Mouse (Mus musculus) hindbrain, embryonic 14.5 days (tissue): ENCODE data around the gene Prkag3. TPM values are rescaled to one million over a fixed set of nuclear protein-coding genes. Genes with fewer than 3 reads are reported as not detected.

Experiments used
- ATAC-seq: fragments of 200-750 bp; cut with Nextera tagmentation; 2 replicates; pipeline ENCODE4 v1.8.0; 2017; ENCODE audit warnings: moderate number of reproducible peaks, mild to moderate bottlenecking, moderate TSS enrichment, moderate library complexity; ENCODE audit not compliant: low FRiP score
- DNase-seq: peaks from one replicate; pipeline ENCODE4 v3.0.0-alpha.2; 2015; ENCODE audit warnings: low spot score
- H3K27ac ChIP-seq: fragments of 300-500 bp; sonication (generic); 2 replicates; pipeline ENCODE4 v1.5.1; 2014; ENCODE audit warnings: mild to moderate bottlenecking, moderate library complexity
- H3K27me3 ChIP-seq: fragments of 300-500 bp; sonication (generic); 2 replicates; pipeline ENCODE4 v1.6.1; 2014; ENCODE audit warnings: mild to moderate bottlenecking, low read length, mixed read lengths; ENCODE audit not compliant: control insufficient read depth, insufficient read depth
- H3K36me3 ChIP-seq: fragments of 300-500 bp; sonication (generic); replicated peaks from 2 replicates; pipeline ENCODE4 v1.6.1; 2014; ENCODE audit not compliant: control insufficient read depth, insufficient read depth
- H3K4me1 ChIP-seq: fragments of 300-500 bp; sonication (generic); replicated peaks from 2 replicates; pipeline ENCODE4 v1.6.1; 2014; ENCODE audit warnings: antibody characterized with exemption, low read length, mixed read lengths; ENCODE audit not compliant: control insufficient read depth, insufficient read depth
- H3K4me2 ChIP-seq: fragments of 300-500 bp; sonication (generic); replicated peaks from 2 replicates; pipeline ENCODE4 v1.6.1; 2014; ENCODE audit warnings: mild to moderate bottlenecking, moderate library complexity
- H3K4me3 ChIP-seq: fragments of 300-500 bp; sonication (generic); replicated peaks from 2 replicates; pipeline ENCODE4 v1.5.1; 2014; ENCODE audit warnings: mild to moderate bottlenecking, low read length
- H3K9ac ChIP-seq: fragments of 300-500 bp; sonication (generic); 2 replicates; pipeline ENCODE4 v1.6.1; 2014
- H3K9me3 ChIP-seq: fragments of 300-500 bp; sonication (generic); 2 replicates; pipeline ENCODE4 v1.6.1; 2016; ENCODE audit warnings: low read length; ENCODE audit not compliant: control insufficient read depth
- WGBS: fragments of 180-500 bp; shearing (Covaris S2); extraction: QIAGEN DNeasy Blood & Tissue Kit; methylation state at CpG from one replicate; pipeline ENCODE4 v1.1.7; 2014; 5-methylcytosine and 5-hydroxymethylcytosine counted together
- polyA plus RNA-seq: library from polyadenylated mRNA; unstranded; fragments of >200 nt; fragmentation: Nextera tagmentation; extraction: Ambion mirVana; gene quantifications from 2 replicates; pipeline ENCODE4 v1.2.1, GENCODE M21; 2014

Prkag3 gene
- polyA plus RNA-seq, result not detected in 2 replicates

- no peak within 1 kb of the TSS for H3K4me3 ChIP-seq
- DNase-seq (no peak), ATAC-seq (no peak)
- H3K9ac ChIP-seq, result no peak within 1 kb of the TSS
- H3K27ac ChIP-seq, result no peak within 1 kb of the TSS
- 9% methylated on average over 30 of the region's 30 CpGs for WGBS
- no peaks in the 10 kb centered on the region for H3K4me1 ChIP-seq
- peak within 1 kb of the TSS; percentile 28 for H3K4me2 ChIP-seq
- H3K9me3 ChIP-seq, result no peaks in the 10 kb centered on the region
- H3K36me3 ChIP-seq, result no peaks in the 10 kb centered on the region
- H3K27me3 ChIP-seq, result 0 out of 2 replicates have a peak, but pooled peaks cover 6% of the 10 kb centered on the region
Observed at GRCm38 (mm10) chr1:74748643-74749271, at the start of gene Prkag3. Gene Prkag3, minus strand, starts transcription at chr1:74749221.

GRCm38 (mm10) chr1:74797459-74797858 lies 48.4 kb upstream of the Prkag3 start:
- 8% methylated on average over 5 of the region's 5 CpGs for WGBS
- peak; percentile 65 for ATAC-seq
- no peak overlapping the region for H3K9ac ChIP-seq

GRCm38 (mm10) chr1:74795145-74795529 lies 46.1 kb upstream of the Prkag3 start:
- no peaks in the 10 kb centered on the region for H3K36me3 ChIP-seq
- H3K27ac ChIP-seq, result no peak overlapping the region
- WGBS, result 4% methylated on average over 7 of the region's 11 CpGs
- H3K9ac ChIP-seq, result no peak overlapping the region
- ATAC-seq (no peak), DNase-seq (no peak)
- peak overlapping the region; percentile 45; the same call in 1 of the 2 replicates for H3K4me2 ChIP-seq
- H3K9me3 ChIP-seq, result no peaks in the 10 kb centered on the region
- peaks cover 25% of the 10 kb centered on the region for H3K4me1 ChIP-seq
- H3K4me3 ChIP-seq, result no peak overlapping the region
- peaks cover 96% of the 10 kb centered on the region for H3K27me3 ChIP-seq

More at GRCm38 (mm10) chr1:74797459-74797858, 48.4 kb upstream of the Prkag3 start:
- no peaks in the 10 kb centered on the region for H3K9me3 ChIP-seq
- H3K36me3 ChIP-seq, result no peaks in the 10 kb centered on the region
- H3K4me1 ChIP-seq, result peaks cover 15% of the 10 kb centered on the region
- H3K4me3 ChIP-seq, result no peak overlapping the region
- no peak overlapping the region for H3K27ac ChIP-seq
- H3K27me3 ChIP-seq, result peaks cover 95% of the 10 kb centered on the region
- DNase-seq, result peak; percentile 58
- H3K4me2 ChIP-seq, result no peak overlapping the region

- DNase-seq, result no peak
- under 1% methylated on average over 33 of the region's 38 CpGs for WGBS
- Histone ChIP-seq H3K9ac (no peak overlapping the region), H3K9me3 (no peaks in the 10 kb centered on the region), H3K4me1 (peaks cover 23% of the 10 kb centered on the region), H3K27ac (no peak overlapping the region), H3K4me2 (peak overlapping the region; percentile 45), H3K4me3 (peak overlapping the region; percentile 16), H3K27me3 (peaks cover 96% of the 10 kb centered on the region), H3K36me3 (no peaks in the 10 kb centered on the region)
- ATAC-seq, result 0 out of 2 replicates have a peak, but pooled peaks have one; percentile 22
Observed at GRCm38 (mm10) chr1:74794487-74795144, 45.6 kb upstream of the Prkag3 start.

GRCm38 (mm10) chr1:74792831-74793660 lies 44.0 kb upstream of the Prkag3 start:
- no peak overlapping the region for H3K4me2 ChIP-seq
- 9% methylated on average over 19 of the region's 19 CpGs for WGBS

GRCm38 (mm10) chr1:74791249-74791648 lies 42.2 kb upstream of the Prkag3 start, which contains the start of gene Wnt10a:
Gene Wnt10a, plus strand, starts transcription at chr1:74791516.
- H3K27me3 ChIP-seq, result peaks cover 97% of the 10 kb centered on the region

More at GRCm38 (mm10) chr1:74792831-74793660, 44.0 kb upstream of the Prkag3 start:
- DNase-seq, result no peak
- no peak overlapping the region for H3K27ac ChIP-seq
- no peak overlapping the region for H3K4me3 ChIP-seq
- H3K27me3 ChIP-seq, result peaks cover 96% of the 10 kb centered on the region
- peaks cover 20% of the 10 kb centered on the region for H3K4me1 ChIP-seq
- H3K9ac ChIP-seq, result no peak overlapping the region
- no peaks in the 10 kb centered on the region for H3K36me3 ChIP-seq
- no peaks in the 10 kb centered on the region for H3K9me3 ChIP-seq
- ATAC-seq, result no peak

GRCm38 (mm10) chr1:74790095-74790494 lies 41.1 kb upstream of the Prkag3 start:
- peaks cover 95% of the 10 kb centered on the region for H3K27me3 ChIP-seq
- no peak overlapping the region for H3K4me3 ChIP-seq
- peaks cover 18% of the 10 kb centered on the region for H3K4me1 ChIP-seq
- H3K9me3 ChIP-seq, result no peaks in the 10 kb centered on the region
- WGBS, result 3% methylated on average over 3 of the region's 3 CpGs
- no peak overlapping the region for H3K27ac ChIP-seq
- H3K4me2 ChIP-seq, result no peak overlapping the region
- H3K9ac ChIP-seq, result no peak overlapping the region
- no peaks in the 10 kb centered on the region for H3K36me3 ChIP-seq
- ATAC-seq (no peak), DNase-seq (no peak)

More at GRCm38 (mm10) chr1:74791249-74791648, 42.2 kb upstream of the Prkag3 start, which contains the start of gene Wnt10a:
- Histone ChIP-seq H3K36me3 (no peaks in the 10 kb centered on the region), H3K27ac (no peak within 1 kb of the TSS), H3K9me3 (no peaks in the 10 kb centered on the region), H3K4me3 (peak within 1 kb of the TSS; percentile 23), H3K4me2 (peak within 1 kb of the TSS; percentile 49), H3K4me1 (peaks cover 18% of the 10 kb centered on the region), H3K9ac (peak within 1 kb of the TSS; percentile 39; the same call in 1 of the 2 replicates)
- DNase-seq (no peak), ATAC-seq (no peak)
- 3% methylated on average over 11 of the region's 11 CpGs for WGBS

- ATAC-seq, result no peak
- H3K9me3 ChIP-seq, result no peaks in the 10 kb centered on the region
- 15% methylated on average over 6 of the region's 6 CpGs for WGBS
- no peak overlapping the region for H3K4me3 ChIP-seq
- DNase-seq, result no peak
- peaks cover 18% of the 10 kb centered on the region for H3K4me1 ChIP-seq
- H3K27me3 ChIP-seq, result peaks cover 95% of the 10 kb centered on the region
- H3K9ac ChIP-seq, result no peak overlapping the region
- no peak overlapping the region for H3K4me2 ChIP-seq
- no peak overlapping the region for H3K27ac ChIP-seq
- no peaks in the 10 kb centered on the region for H3K36me3 ChIP-seq
Observed at GRCm38 (mm10) chr1:74788603-74789176, 39.7 kb upstream of the Prkag3 start.
